Mouse (Mus musculus) lung, postnatal 0 days (tissue): ENCODE measurements around the gene Paf1.

Source experiments
- CTCF ChIP-seq: IDR thresholded peaks from 2 replicates; pipeline ENCODE4 v1.5.1; 2016; ENCODE audit warnings: antibody characterized with exemption, mild to moderate bottlenecking
- EP300 ChIP-seq: IDR thresholded peaks from 2 replicates; pipeline ENCODE4 v1.6.1; 2016; ENCODE audit warnings: antibody characterized with exemption, mild to moderate bottlenecking, control low read depth

GRCm38 (mm10) chr7:28436271-28436904, 43.6 kb downstream of the Paf1 start:
- peak; percentile 75 for TF ChIP-seq CTCF
- no peak for TF ChIP-seq EP300
